Mouse (Mus musculus) limb, embryonic 10.5 days (tissue): Measurements from ENCODE around the gene Gpr183. TPM values are rescaled to one million over a fixed set of nuclear protein-coding genes. Genes with fewer than 3 reads are reported as not detected.

Experiments used
- DNase-seq: peaks from one replicate; pipeline ENCODE4 v3.0.0-alpha.2; 2017; ENCODE audit warnings: low spot score
- H3K27ac ChIP-seq: fragments of 300-500 bp; sonication (generic); 2 replicates; pipeline ENCODE4 v1.5.1; 2016; ENCODE audit warnings: mild to moderate bottlenecking
- H3K27me3 ChIP-seq: fragments of 300-500 bp; sonication (generic); 2 replicates; pipeline ENCODE4 v1.6.1; 2016; ENCODE audit warnings: low read depth, mild to moderate bottlenecking; ENCODE audit not compliant: poor library complexity, severe bottlenecking
- H3K36me3 ChIP-seq: fragments of 300-500 bp; sonication (generic); 2 replicates; pipeline ENCODE4 v1.6.1; 2016; ENCODE audit warnings: mild to moderate bottlenecking, moderate library complexity
- H3K4me1 ChIP-seq: fragments of 300-500 bp; sonication (generic); 2 replicates; pipeline ENCODE4 v1.6.1; 2016
- H3K4me3 ChIP-seq: fragments of 300-500 bp; sonication (generic); 2 replicates; pipeline ENCODE4 v1.5.1; 2016; ENCODE audit warnings: mild to moderate bottlenecking, moderate library complexity
- H3K9me3 ChIP-seq: fragments of 300-500 bp; sonication (generic); replicated peaks from 2 replicates; pipeline ENCODE4 v1.6.1; 2016; ENCODE audit warnings: mild to moderate bottlenecking
- WGBS: fragments of 180-500 bp; shearing (Covaris S2); methylation state at CpG from one replicate; pipeline ENCODE4 v1.1.7; 2016; 5-methylcytosine and 5-hydroxymethylcytosine counted together
- polyA plus RNA-seq: library from polyadenylated mRNA; unstranded; fragments of >200 nt; fragmentation: Nextera tagmentation; extraction: Ambion mirVana; gene quantifications from 2 replicates; pipeline ENCODE4 v1.2.1, GENCODE M21; 2016

Gpr183 gene
- polyA plus RNA-seq, 1 experiment from 2014 or later = 2.7 TPM

GRCm38 (mm10) chr14:121983009-121983933 lies 18.3 kb upstream of the Gpr183 start:
- Histone ChIP-seq H3K27me3 (no peaks in the 10 kb centered on the region), H3K27ac (no peak overlapping the region), H3K9me3 (no peaks in the 10 kb centered on the region), H3K36me3 (0 out of 2 replicates have a peak, but pooled peaks cover 2% of the 10 kb centered on the region), H3K4me1 (no peaks in the 10 kb centered on the region), H3K4me3 (no peak overlapping the region)
- WGBS = 85% methylated on average over 8 of the region's 8 CpGs
- DNase-seq = no peak

- H3K4me1 ChIP-seq = no peaks in the 10 kb centered on the region
- no peak overlapping the region for H3K27ac ChIP-seq
- no peak overlapping the region for H3K4me3 ChIP-seq
- H3K9me3 ChIP-seq = no peaks in the 10 kb centered on the region
- 0 out of 2 replicates have a peak, but pooled peaks cover 2% of the 10 kb centered on the region for H3K36me3 ChIP-seq
- DNase-seq = no peak
- H3K27me3 ChIP-seq = no peaks in the 10 kb centered on the region
- 88% methylated on average over 1 of the region's 1 CpGs for WGBS
Measured at GRCm38 (mm10) chr14:121981531-121981930, 16.5 kb upstream of the Gpr183 start.

DNA sequence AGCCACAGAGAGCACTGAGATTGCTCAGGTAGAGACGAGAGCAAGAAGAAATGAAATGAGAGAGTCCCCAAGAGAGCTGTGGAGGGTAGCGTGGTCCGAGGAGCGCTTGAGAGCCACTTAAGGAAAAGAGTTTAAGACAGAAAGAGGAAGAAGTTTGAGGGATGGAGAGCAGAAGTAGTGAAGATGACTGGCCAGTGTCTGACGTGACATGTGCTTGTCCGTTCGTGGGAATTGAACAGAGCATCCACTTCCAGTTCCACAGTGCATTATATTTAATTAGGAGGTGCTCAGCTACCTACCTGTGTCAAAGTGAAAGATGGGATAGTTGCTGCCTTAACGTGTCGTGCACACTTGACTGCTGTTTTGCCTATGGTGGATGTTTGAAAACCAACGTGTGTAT lies 8.1 kb upstream of the Gpr183 start:
- H3K36me3 ChIP-seq = peaks cover 11% of the 10 kb centered on the region; the same call in 1 of the 2 replicates
- no peaks in the 10 kb centered on the region for H3K4me1 ChIP-seq
- DNase-seq = no peak
- WGBS = 92% methylated on average over 10 of the region's 10 CpGs
- no peaks in the 10 kb centered on the region for H3K27me3 ChIP-seq
- no peak overlapping the region for H3K4me3 ChIP-seq
- H3K27ac ChIP-seq = no peak overlapping the region
- no peaks in the 10 kb centered on the region for H3K9me3 ChIP-seq

DNA sequence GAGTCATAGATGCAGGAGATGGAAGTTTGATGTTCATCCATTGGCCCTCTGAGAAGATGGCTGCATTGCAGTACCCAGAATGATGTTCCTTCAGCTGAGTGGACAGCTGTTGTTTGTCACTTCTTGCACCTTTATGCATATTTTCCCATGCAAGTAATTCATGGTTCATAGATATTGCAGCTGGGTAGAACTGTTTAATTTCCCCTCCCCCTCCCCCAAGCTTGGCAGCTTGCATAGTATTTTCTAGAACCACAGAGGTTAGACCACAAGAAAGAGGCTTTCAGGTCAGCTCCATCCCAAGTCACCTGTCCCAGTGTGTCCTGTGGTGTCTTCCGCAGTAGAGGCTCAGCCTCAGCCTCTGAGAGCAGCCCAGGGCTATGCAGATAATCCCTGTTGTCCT lies 5.4 kb upstream of the Gpr183 start:
- H3K27me3 ChIP-seq = no peaks in the 10 kb centered on the region
- no peak for DNase-seq
- no peak overlapping the region for H3K27ac ChIP-seq
- H3K4me3 ChIP-seq = no peak overlapping the region
- no peaks in the 10 kb centered on the region for H3K9me3 ChIP-seq
- no peaks in the 10 kb centered on the region for H3K4me1 ChIP-seq
- H3K36me3 ChIP-seq = 0 out of 2 replicates have a peak, but pooled peaks cover 4% of the 10 kb centered on the region
- 89% methylated on average over 1 of the region's 1 CpGs for WGBS

DNA sequence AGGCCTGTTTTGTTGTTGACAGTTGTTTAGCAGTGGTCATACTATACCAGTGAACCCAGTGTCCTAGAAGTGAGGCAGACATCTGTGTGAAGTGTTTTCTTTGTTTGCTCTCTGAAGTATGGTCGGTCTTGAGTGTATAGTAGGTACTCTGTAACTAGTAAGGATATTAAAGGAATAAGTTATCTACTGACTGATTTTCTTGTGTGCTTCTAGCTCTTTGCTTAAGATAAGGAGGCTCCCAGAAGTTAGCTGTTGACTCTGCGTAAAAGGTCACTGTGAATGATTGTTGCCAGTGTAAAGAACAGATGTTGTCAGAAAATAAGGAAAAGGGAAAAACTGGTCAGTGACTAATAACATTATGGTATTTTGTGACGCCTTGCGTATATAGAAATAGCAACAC lies 2.1 kb upstream of the Gpr183 start:
- WGBS = 89% methylated on average over 4 of the region's 4 CpGs
- Histone ChIP-seq H3K36me3 (no peaks in the 10 kb centered on the region), H3K27ac (no peak overlapping the region), H3K9me3 (no peaks in the 10 kb centered on the region), H3K4me1 (peaks cover 11% of the 10 kb centered on the region), H3K27me3 (no peaks in the 10 kb centered on the region), H3K4me3 (no peak overlapping the region)
- DNase-seq = no peak

DNA sequence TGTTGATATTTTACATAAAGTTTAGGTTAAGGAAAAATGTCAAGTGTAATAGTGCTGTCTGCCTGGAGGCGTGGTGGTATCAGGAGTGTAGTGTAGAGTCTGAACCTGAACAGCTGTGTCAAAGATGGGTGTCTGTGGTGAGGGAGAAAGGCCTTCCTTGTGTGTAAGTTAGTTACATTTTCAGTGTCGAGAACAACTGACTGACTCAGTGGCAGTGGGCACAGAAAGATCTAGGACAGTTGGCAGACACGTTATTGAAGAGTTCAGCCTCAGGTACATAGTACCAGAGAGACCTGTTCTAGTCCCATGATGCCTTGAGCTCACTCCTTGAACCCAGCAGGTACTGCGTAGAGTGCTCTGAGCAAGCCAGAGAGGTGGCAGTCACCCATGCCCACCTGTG lies 466 bp upstream of the Gpr183 start:
- H3K4me1 ChIP-seq = peaks cover 16% of the 10 kb centered on the region
- WGBS = 86% methylated on average over 4 of the region's 4 CpGs
- H3K4me3 ChIP-seq = no peak overlapping the region
- H3K36me3 ChIP-seq = no peaks in the 10 kb centered on the region
- H3K27ac ChIP-seq = no peak overlapping the region
- H3K9me3 ChIP-seq = no peaks in the 10 kb centered on the region
- DNase-seq = no peak
- H3K27me3 ChIP-seq = no peaks in the 10 kb centered on the region

GRCm38 (mm10) chr14:121963942-121964335 lies 1.1 kb downstream of the Gpr183 start:
- H3K36me3 ChIP-seq = no peaks in the 10 kb centered on the region
- WGBS = 62% methylated on average over 4 of the region's 4 CpGs
- H3K4me3 ChIP-seq = no peak overlapping the region
- H3K27me3 ChIP-seq = no peaks in the 10 kb centered on the region
- no peak for DNase-seq
- H3K4me1 ChIP-seq = peaks cover 16% of the 10 kb centered on the region
- H3K27ac ChIP-seq = 0 out of 2 replicates have a peak overlapping the region, but pooled peaks have one; percentile 12
- H3K9me3 ChIP-seq = no peaks in the 10 kb centered on the region

- 0 out of 2 replicates have a peak overlapping the region, but pooled peaks have one; percentile 12 for H3K27ac ChIP-seq
- H3K27me3 ChIP-seq = no peaks in the 10 kb centered on the region
- 64% methylated on average over 9 of the region's 9 CpGs for WGBS
- H3K36me3 ChIP-seq = no peaks in the 10 kb centered on the region
- H3K4me3 ChIP-seq = no peak overlapping the region
- H3K4me1 ChIP-seq = peaks cover 16% of the 10 kb centered on the region
- DNase-seq = no peak
- H3K9me3 ChIP-seq = no peaks in the 10 kb centered on the region
Measured at GRCm38 (mm10) chr14:121963251-121963941, 1.6 kb downstream of the Gpr183 start.

DNA sequence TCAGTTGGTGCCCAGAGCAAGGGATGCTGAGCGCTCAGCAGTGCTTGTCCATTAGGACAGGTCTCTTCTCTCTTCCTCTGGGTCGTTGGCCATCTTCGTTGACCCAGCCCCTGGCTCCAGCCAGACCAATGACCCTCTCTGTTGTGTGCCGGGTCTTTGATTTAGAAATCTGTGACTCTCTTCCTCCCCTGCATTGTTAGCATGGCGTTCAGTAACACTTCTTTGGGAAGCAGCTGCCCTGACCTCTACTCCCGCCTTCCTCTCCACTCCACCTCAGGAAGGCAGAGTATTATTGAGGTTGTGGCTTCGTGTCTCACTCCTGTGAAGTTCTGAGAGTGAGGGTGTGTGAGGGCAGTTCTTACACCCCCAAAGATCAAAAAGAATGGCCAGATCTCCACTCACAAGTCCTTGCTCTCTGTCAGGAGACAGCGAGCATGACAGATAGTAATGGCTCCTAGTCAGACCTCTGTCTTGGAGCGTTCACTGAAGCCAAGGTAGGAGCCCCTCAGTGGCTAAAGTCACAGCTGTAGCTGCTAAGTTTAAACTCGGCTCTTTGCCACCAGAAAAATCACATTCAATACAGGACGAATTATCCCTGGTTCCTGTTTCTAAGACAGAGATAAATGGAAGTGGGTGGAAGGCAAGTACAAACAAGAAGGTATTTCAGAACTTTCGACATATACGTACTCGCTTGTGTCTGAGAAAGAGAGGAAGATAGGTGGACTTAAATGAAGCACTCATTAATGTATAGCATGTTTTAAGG lies 2.7 kb downstream of the Gpr183 start:
- DNase-seq = no peak
- WGBS = 60% methylated on average over 14 of the region's 14 CpGs

GRCm38 (mm10) chr14:121961496-121962127 lies 3.4 kb downstream of the Gpr183 start:
- Histone ChIP-seq H3K27ac (no peak overlapping the region; the same call in 1 of the 2 replicates), H3K36me3 (no peaks in the 10 kb centered on the region; the same call in 1 of the 2 replicates), H3K27me3 (no peaks in the 10 kb centered on the region), H3K9me3 (no peaks in the 10 kb centered on the region), H3K4me3 (no peak overlapping the region), H3K4me1 (peaks cover 16% of the 10 kb centered on the region)
- WGBS = 83% methylated on average over 12 of the region's 12 CpGs
- DNase-seq = no peak

More for the DNA sequence above, 2.7 kb downstream of the Gpr183 start:
- no peak overlapping the region; the same call in 1 of the 2 replicates for H3K27ac ChIP-seq
- H3K4me1 ChIP-seq = peaks cover 16% of the 10 kb centered on the region
- H3K4me3 ChIP-seq = no peak overlapping the region
- H3K27me3 ChIP-seq = no peaks in the 10 kb centered on the region
- no peaks in the 10 kb centered on the region for H3K9me3 ChIP-seq
- no peaks in the 10 kb centered on the region for H3K36me3 ChIP-seq

- Histone ChIP-seq H3K36me3 (no peaks in the 10 kb centered on the region; the same call in 1 of the 2 replicates), H3K4me1 (peaks cover 16% of the 10 kb centered on the region), H3K27ac (no peak overlapping the region), H3K4me3 (no peak overlapping the region), H3K9me3 (no peaks in the 10 kb centered on the region), H3K27me3 (no peaks in the 10 kb centered on the region)
- 69% methylated on average over 6 of the region's 6 CpGs for WGBS
- DNase-seq = no peak
Measured at GRCm38 (mm10) chr14:121960997-121961396, 4.0 kb downstream of the Gpr183 start.

DNA sequence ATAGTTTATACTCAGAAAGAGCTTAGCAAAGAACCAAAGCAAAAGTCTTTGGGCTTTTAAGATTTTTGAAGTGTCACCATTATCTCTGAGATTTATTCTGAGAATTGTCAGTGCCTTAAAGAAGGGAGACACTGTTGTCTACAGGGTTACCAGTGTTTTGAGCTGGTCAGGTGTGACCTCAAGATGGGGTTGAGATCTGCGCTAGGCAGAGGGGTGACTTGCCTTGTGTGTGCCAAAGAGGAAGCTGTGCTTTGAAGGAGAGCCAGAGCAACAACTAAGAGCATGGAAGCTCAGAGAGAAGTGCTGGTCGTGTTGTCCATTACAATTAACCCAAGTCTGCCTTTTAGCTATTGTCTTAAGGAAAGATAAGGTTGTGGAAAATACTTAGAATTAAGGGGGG lies 4.5 kb downstream of the Gpr183 start:
- WGBS = 92% methylated on average over 2 of the region's 2 CpGs
- no peaks in the 10 kb centered on the region for H3K9me3 ChIP-seq
- H3K27ac ChIP-seq = no peak overlapping the region
- H3K4me1 ChIP-seq = peaks cover 16% of the 10 kb centered on the region
- DNase-seq = no peak
- H3K27me3 ChIP-seq = no peaks in the 10 kb centered on the region
- H3K4me3 ChIP-seq = no peak overlapping the region
- no peaks in the 10 kb centered on the region; the same call in 1 of the 2 replicates for H3K36me3 ChIP-seq
